Mouse (Mus musculus): ENCODE results near the gene Klre1.
"Not testable (repeated sequence)": the region's sequence is repeated elsewhere in the genome, so short reads cannot be mapped to it uniquely, and the experiment has no call there.

Gene Klre1

GRCm38 (mm10) chr6:129583014-129583413 is 5.3 kb downstream of the Klre1 start:
- no peak for DNase-seq (ENCODE audit: low read depth)

DNA sequence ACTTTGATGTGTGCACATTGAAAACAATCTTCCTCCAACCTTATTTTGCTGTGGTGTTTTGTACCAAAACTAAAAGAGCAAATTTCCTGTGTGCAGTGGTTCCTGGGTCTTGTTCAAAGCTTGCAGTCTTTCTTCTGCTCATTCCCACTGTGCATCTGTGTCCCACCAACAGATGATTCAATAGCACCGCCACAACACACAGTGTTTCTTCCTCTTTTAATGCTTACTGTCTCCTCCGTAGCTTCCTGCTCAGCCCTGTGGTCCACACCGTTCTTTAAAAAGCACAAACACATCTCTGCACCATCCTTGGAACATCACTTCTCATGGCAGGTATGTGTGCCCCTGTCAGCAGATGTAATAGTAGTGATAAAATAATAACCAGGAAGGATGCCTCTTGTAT is 13.8 kb downstream of the Klre1 start, which contains the start of gene Klrd1:
TSS of gene Klrd1 (plus strand) at position 275 of the 400 bp plus-strand sequence.
- DNase-seq (ENCODE audit: low read depth): no peak

GRCm38 (mm10) chr6:129608372-129608771 is 30.7 kb downstream of the Klre1 start:
- DNase-seq (ENCODE audit: low read depth): peak; percentile 53

DNA sequence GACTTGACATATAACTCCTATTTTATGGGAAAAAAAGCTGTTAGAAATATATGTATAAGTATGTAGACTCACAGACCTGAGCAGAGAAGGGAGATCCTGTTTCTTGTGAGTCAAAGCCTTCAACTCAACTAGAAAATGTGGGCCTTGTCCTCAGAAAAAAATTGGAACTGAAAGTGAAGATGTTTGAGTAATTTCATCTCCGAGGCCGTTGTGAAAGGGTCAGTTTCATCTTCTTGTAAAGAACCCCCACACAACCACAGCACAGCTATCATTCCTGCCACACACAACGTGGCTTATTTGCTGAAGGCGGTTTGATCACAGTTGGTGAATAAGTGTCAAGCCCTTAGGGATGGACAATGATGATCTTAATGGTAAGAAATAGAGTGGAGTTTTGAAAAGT is 46.0 kb downstream of the Klre1 start, which contains the start of gene Klrk1:
TSS of gene Klrk1 (minus strand) at position 130 of the 400 bp plus-strand sequence.
- no peak for DNase-seq (ENCODE audit: low read depth)

DNA sequence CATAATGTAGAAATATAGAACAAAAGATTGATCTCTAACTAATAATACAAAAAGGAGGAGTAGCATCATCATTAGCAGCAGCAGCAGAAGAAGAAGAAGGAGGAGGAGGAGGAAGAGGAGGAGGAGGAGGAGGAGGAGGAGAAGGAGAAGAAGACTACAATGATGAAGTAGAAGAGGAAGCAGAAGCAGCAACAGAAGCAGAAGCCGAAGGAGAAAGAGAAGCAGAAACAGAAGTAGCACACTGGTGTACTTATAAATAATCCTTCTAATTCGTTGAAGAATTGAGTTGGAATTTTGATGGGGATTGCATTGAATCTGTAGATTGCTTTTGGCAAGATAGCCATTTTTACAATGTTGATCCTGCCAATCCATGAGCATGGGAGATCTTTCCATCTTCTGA is 53.3 kb downstream of the Klre1 start:
- not testable (repeated sequence) for DNase-seq (ENCODE audit: low read depth)
